Mouse (Mus musculus): Measurements from ENCODE around the gene Gm2310. TPM values are rescaled to one million over a fixed set of nuclear protein-coding genes. Genes with fewer than 3 reads are reported as not detected.
A peak's percentile ranks its signal among the peaks of the same experiment; 100 is the strongest.
"Not testable (repeated sequence)": the region's sequence is repeated elsewhere in the genome, so short reads cannot be mapped to it uniquely, and the experiment has no call there.

The Gm2310 gene
- not detected for total RNA-seq (2022)

- not testable (repeated sequence) for DNase-seq (ENCODE audit: low spot score in 2 of 2)
Measured at GRCm38 (mm10) chr15:8519853-8520252, at the start of gene Gm2310. Gene Gm2310 (minus strand): TSS chr15:8519953.

GRCm38 (mm10) chr15:8568645-8569528 lies 49.1 kb upstream of the Gm2310 start:
- DNase-seq (ENCODE audit: low spot score in 2 of 2), result peak; percentile 57 to 73

- DNase-seq (ENCODE audit: low spot score in 2 of 2), result no peak
Measured at GRCm38 (mm10) chr15:8568286-8568644, 48.5 kb upstream of the Gm2310 start.

GRCm38 (mm10) chr15:8565416-8565815 lies 45.7 kb upstream of the Gm2310 start:
- DNase-seq (ENCODE audit: low spot score in 2 of 2), result no peak

- no peak for DNase-seq (ENCODE audit: low spot score in 2 of 2)
Measured at GRCm38 (mm10) chr15:8564331-8564730, 44.6 kb upstream of the Gm2310 start.

GRCm38 (mm10) chr15:8563423-8564194 lies 43.9 kb upstream of the Gm2310 start:
- DNase-seq (ENCODE audit: low spot score in 2 of 2), result no peak

GRCm38 (mm10) chr15:8562776-8563175 lies 43.0 kb upstream of the Gm2310 start:
- DNase-seq (ENCODE audit: low spot score in 2 of 2), result no peak

GRCm38 (mm10) chr15:8531201-8531600 lies 11.4 kb upstream of the Gm2310 start:
- DNase-seq (ENCODE audit: low spot score in 2 of 2), result no peak

- DNase-seq (ENCODE audit: low spot score in 2 of 2), result no peak
Measured at GRCm38 (mm10) chr15:8512957-8513356, 6.8 kb downstream of the Gm2310 start.

GRCm38 (mm10) chr15:8511861-8512260 lies 7.9 kb downstream of the Gm2310 start:
- no peak for DNase-seq (ENCODE audit: low spot score in 2 of 2)

GRCm38 (mm10) chr15:8502431-8502830 lies 17.3 kb downstream of the Gm2310 start:
- DNase-seq (ENCODE audit: low spot score in 2 of 2), result no peak

GRCm38 (mm10) chr15:8485261-8485660 lies 34.5 kb downstream of the Gm2310 start:
- no peak for DNase-seq (ENCODE audit: low spot score in 2 of 2)

GRCm38 (mm10) chr15:8469006-8469575 lies 50.7 kb downstream of the Gm2310 start:
- no peak for DNase-seq (ENCODE audit: low spot score in 2 of 2)

Other genes starting within 250 kb of the Gm2310 start
- gene Nipbl, start 75.5 kb downstream of the Gm2310 start, total RNA-seq (2022), result 10 to 100 TPM; 19.7 to 23.1 (median 21.4) TPM
- gene Slc1a3, start 190.8 kb upstream of the Gm2310 start, total RNA-seq (2022), result 1 to 10 TPM in 3 of 4 experiments, under 1 TPM in 1; 0.56 to 2.8 (median 1.3) TPM